Mouse (Mus musculus): Measurements from ENCODE around the gene Tepp. TPM values are rescaled to one million over a fixed set of nuclear protein-coding genes. Genes with fewer than 3 reads are reported as not detected.

Tepp gene
- total RNA-seq (2023): not detected

GRCm38 (mm10) chr8:95310342-95310970 is at the start of gene Tepp:
Tepp (plus strand) TSS chr8:95310566.

DNA sequence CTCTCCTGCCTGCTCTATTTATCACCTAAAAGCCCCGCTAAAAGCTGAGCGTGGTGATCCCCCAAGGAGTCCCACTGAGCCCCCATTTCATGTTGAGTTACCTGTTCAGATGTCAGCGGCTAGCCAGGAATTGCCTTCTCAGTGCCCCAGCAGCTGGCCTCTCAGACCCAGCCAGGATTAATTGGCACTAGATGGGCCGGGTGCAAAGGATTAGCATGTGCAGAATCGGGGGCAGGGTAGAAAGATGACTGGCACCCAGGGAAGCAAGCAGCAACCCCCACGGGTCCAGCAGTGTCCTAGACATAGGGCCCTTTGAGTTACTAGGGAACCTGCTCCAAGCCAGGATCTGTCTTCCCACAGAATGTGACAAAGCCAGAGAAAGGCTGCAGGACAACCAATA is 3.9 kb upstream of the Tepp start, which contains the start of gene Cngb1:
TSS of gene Cngb1 (minus strand) at position 155 of the 400 bp plus-strand sequence.

DNA sequence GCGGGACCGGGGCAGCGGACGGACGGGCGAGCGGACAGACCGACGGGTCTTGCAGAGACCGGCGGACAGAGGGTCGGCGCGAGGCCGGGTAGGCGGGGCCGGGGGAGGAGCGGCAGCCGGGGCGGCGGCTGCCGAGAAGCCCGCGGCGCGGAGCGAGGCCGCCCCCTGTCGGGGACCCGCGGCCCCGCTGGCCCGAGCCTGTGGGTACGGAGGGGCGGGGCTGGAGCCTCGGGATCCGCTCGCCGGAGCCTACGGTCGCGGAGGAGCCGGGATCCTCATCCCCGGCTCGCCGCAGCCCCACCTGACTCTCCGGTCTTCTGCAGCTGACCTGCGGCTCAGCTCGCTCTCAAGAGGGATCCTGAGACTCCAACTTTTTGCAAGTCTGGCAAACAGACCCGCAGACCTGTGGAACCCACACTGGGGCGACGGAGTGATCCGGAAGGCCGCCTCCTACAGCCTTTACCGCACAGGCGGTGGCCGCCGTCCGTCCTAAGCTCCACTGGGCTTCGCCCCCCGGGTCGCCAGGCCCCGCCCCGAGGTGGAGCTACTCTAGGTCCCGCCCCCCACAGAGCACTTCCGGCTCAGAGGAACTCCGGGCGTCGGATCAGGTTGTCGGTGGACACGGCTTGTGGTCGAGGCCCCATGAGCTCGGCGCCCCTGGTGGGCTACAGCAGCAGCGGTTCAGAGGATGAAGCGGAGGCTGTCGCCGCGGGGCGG is 21.5 kb downstream of the Tepp start, which contains the start of the genes Zfp319 and Usb1:
TSS of gene Zfp319 (minus strand) at position 231 of the 717 bp plus-strand sequence.
TSS of gene Usb1 (plus strand) at position 565 of the 717 bp plus-strand sequence.

GRCm38 (mm10) chr8:95352151-95352870 is 41.9 kb downstream of the Tepp start, which contains the start of gene Mmp15:
Mmp15 (plus strand) TSS chr8:95352268.

Other genes starting within 250 kb of the Tepp start
- 10.6 TPM for gene Katnb1, start 229.4 kb upstream of the Tepp start, total RNA-seq (2023)
- gene Kifc3, start 107.8 kb upstream of the Tepp start, total RNA-seq (2023): 7.6 TPM
- not detected for gene Cngb1, start 4.0 kb upstream of the Tepp start, total RNA-seq (2023)
- gene Zfp319, start 21.4 kb downstream of the Tepp start, total RNA-seq (2023): 20.0 TPM
- 41.3 TPM for gene Usb1, start 21.7 kb downstream of the Tepp start, total RNA-seq (2023)
- gene Mmp15, start 41.7 kb downstream of the Tepp start, total RNA-seq (2023): 5.6 TPM
- gene Cfap20, start 124.3 kb downstream of the Tepp start, total RNA-seq (2023): 70.3 TPM
- gene Csnk2a2, start 179.5 kb downstream of the Tepp start, total RNA-seq (2023): 73.8 TPM
- gene Ccdc113, start 223.5 kb downstream of the Tepp start, total RNA-seq (2023): not detected